Mouse (Mus musculus): ENCODE measurements at regions not wholly inside any gene's neighbourhood (a gene's known extent, or its start where the extent isn't known, plus 50 kb on each side); places are given as distances from the start of the nearest gene placed in this dataset. TPM values are rescaled to one million over a fixed set of nuclear protein-coding genes. Genes with fewer than 3 reads are reported as not detected.

Small RNA genes in the stretch of these regions (microRNA-seq; reads per million reads assigned to microRNA genes)
- not detected for gene Gm27682

All from neural tube, embryonic 12.5 days (tissue).